Mouse (Mus musculus) cortical plate, adult 2 months (tissue): ENCODE measurements around the gene Ndufs4. TPM values are rescaled to one million over a fixed set of nuclear protein-coding genes. Genes with fewer than 3 reads are reported as not detected.

Source experiments
- H3K27ac ChIP-seq: fragments of 200-500 bp; 2 replicates; pipeline ENCODE4 v1.5.1; 2012; ENCODE audit warnings: low read length, control low read depth, inconsistent platforms; ENCODE audit not compliant: insufficient read depth
- H3K4me1 ChIP-seq: fragments of 200-500 bp; 2 replicates; pipeline ENCODE4 v1.6.1; 2011; ENCODE audit warnings: low read length; ENCODE audit not compliant: control insufficient read depth, insufficient read depth
- H3K4me3 ChIP-seq: fragments of 200-500 bp; 2 replicates; pipeline ENCODE4 v1.5.1; 2011; ENCODE audit warnings: mild to moderate bottlenecking, low read length, control low read depth; ENCODE audit not compliant: insufficient read depth
- CTCF ChIP-seq: fragments of 200-500 bp; IDR thresholded peaks from 2 replicates; pipeline ENCODE4 v1.5.1; 2011; ENCODE audit warnings: mild to moderate bottlenecking, control low read depth, low read length; ENCODE audit not compliant: insufficient read depth; ENCODE audit errors: extremely low read depth
- POLR2A ChIP-seq: fragments of 200-500 bp; IDR thresholded peaks from 2 replicates; pipeline ENCODE4 v1.6.1; 2011; ENCODE audit warnings: mild to moderate bottlenecking, low read length, control low read depth; ENCODE audit not compliant: insufficient read depth; ENCODE audit errors: extremely low read depth
- polyA plus RNA-seq: library from polyadenylated mRNA; depleted of rRNA; stranded (reverse); fragments of >200 nt; gene quantifications from 2 replicates; pipeline ENCODE4 v1.2.3, GENCODE M21; 2012; rRNA removed

The Ndufs4 gene
- polyA plus RNA-seq, 1 experiment = 125 TPM

- H3K4me1 ChIP-seq = no peaks in the 10 kb centered on the region
- H3K27ac ChIP-seq = no peak overlapping the region
- no peak overlapping the region for H3K4me3 ChIP-seq
- TF ChIP-seq CTCF (no peak), POLR2A (no peak)
Observed at GRCm38 (mm10) chr13:114260486-114261205, 127.4 kb downstream of the Ndufs4 start.

- H3K4me3 ChIP-seq = no peak overlapping the region
- TF ChIP-seq POLR2A = no peak
Observed at GRCm38 (mm10) chr13:114254697-114255096, 133.4 kb downstream of the Ndufs4 start.

More at GRCm38 (mm10) chr13:114254697-114255096, 133.4 kb downstream of the Ndufs4 start:
- no peak overlapping the region for H3K27ac ChIP-seq
- no peaks in the 10 kb centered on the region for H3K4me1 ChIP-seq

Other genes starting within 250 kb of the Ndufs4 start
- gene Fst, start 70.7 kb upstream of the Ndufs4 start, polyA plus RNA-seq = 4.4 and 5.7 TPM in 2 replicates